Mouse (Mus musculus): ENCODE data around the gene Pola2. TPM values are rescaled to one million over a fixed set of nuclear protein-coding genes. Genes with fewer than 3 reads are reported as not detected.

Gene Pola2
- polyA plus RNA-seq, 1 experiment from 2014 or later: 77.7 TPM

DNA sequence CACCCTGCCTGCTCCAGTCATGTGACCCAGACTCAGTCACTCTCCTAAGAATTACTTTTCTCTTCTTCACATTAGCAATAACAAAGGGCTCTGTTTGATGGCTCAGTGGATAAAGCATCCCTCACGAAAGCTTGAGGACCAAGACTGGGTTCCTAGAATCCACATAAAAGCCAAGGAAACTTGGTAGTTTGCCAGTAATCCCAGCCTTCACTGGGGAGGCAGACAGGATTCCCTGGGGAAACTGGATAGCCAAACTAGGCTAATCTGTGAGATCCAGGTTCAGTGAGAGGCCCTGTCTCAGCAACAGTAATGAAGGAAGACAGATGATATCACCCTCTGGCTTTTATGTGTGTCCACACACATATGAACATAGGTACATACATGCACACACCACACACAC is 26.9 kb upstream of the Pola2 start:
- 83% methylated on average over 1 of the region's 1 CpGs for WGBS

GRCm38 (mm10) chr19:5990033-5990432 is 26.0 kb upstream of the Pola2 start:
- Histone ChIP-seq H3K27ac (ENCODE audit: low read length) (no peak overlapping the region), H3K27me3 (ENCODE audit: insufficient read depth, low read length) (no peaks in the 10 kb centered on the region)

More for the DNA sequence above, 26.9 kb upstream of the Pola2 start:
- H3K4me3 ChIP-seq (ENCODE audit: low read length): no peak overlapping the region
- H3K4me1 ChIP-seq (ENCODE audit: insufficient read depth, low read length): peaks cover 14% of the 10 kb centered on the region
- no peak overlapping the region for H3K4me2 ChIP-seq (replicated peaks; ENCODE audit: low read depth, low read length)
- H3K9ac ChIP-seq (replicated peaks; ENCODE audit: low read length): no peak overlapping the region
- no peak for ATAC-seq (ENCODE audit: low FRiP score, low TSS enrichment)
- no peaks in the 10 kb centered on the region for H3K9me3 ChIP-seq (ENCODE audit: low read length)
- H3K27ac ChIP-seq (ENCODE audit: low read length): no peak overlapping the region
- 0 out of 2 replicates have a peak, but pooled peaks cover 3% of the 10 kb centered on the region for H3K36me3 ChIP-seq (ENCODE audit: insufficient read depth, low read length)
- H3K27me3 ChIP-seq (ENCODE audit: insufficient read depth, low read length): no peaks in the 10 kb centered on the region

GRCm38 (mm10) chr19:5989585-5989984 is 25.6 kb upstream of the Pola2 start:
- WGBS: 57% methylated on average over 6 of the region's 6 CpGs
- H3K4me2 ChIP-seq (replicated peaks; ENCODE audit: low read depth, low read length): no peak overlapping the region
- no peak overlapping the region for H3K9ac ChIP-seq (replicated peaks; ENCODE audit: low read length)
- no peak for ATAC-seq (ENCODE audit: low FRiP score, low TSS enrichment)
- no peak overlapping the region for H3K4me3 ChIP-seq (ENCODE audit: low read length)
- peaks cover 15% of the 10 kb centered on the region for H3K4me1 ChIP-seq (ENCODE audit: insufficient read depth, low read length)
- no peaks in the 10 kb centered on the region for H3K9me3 ChIP-seq (ENCODE audit: low read length)
- H3K27ac ChIP-seq (ENCODE audit: low read length): 0 out of 2 replicates have a peak overlapping the region, but pooled peaks have one; percentile 18
- H3K27me3 ChIP-seq (ENCODE audit: insufficient read depth, low read length): no peaks in the 10 kb centered on the region
- 0 out of 2 replicates have a peak, but pooled peaks cover 3% of the 10 kb centered on the region for H3K36me3 ChIP-seq (ENCODE audit: insufficient read depth, low read length)

More at GRCm38 (mm10) chr19:5990033-5990432, 26.0 kb upstream of the Pola2 start:
- 85% methylated on average over 12 of the region's 12 CpGs for WGBS
- Histone ChIP-seq H3K4me1 (ENCODE audit: insufficient read depth, low read length) (peaks cover 15% of the 10 kb centered on the region), H3K9me3 (ENCODE audit: low read length) (no peaks in the 10 kb centered on the region), H3K9ac (replicated peaks; ENCODE audit: low read length) (no peak overlapping the region), H3K36me3 (ENCODE audit: insufficient read depth, low read length) (0 out of 2 replicates have a peak, but pooled peaks cover 3% of the 10 kb centered on the region), H3K4me3 (ENCODE audit: low read length) (no peak overlapping the region), H3K4me2 (replicated peaks; ENCODE audit: low read depth, low read length) (no peak overlapping the region)
- no peak for ATAC-seq (ENCODE audit: low FRiP score, low TSS enrichment)

DNA sequence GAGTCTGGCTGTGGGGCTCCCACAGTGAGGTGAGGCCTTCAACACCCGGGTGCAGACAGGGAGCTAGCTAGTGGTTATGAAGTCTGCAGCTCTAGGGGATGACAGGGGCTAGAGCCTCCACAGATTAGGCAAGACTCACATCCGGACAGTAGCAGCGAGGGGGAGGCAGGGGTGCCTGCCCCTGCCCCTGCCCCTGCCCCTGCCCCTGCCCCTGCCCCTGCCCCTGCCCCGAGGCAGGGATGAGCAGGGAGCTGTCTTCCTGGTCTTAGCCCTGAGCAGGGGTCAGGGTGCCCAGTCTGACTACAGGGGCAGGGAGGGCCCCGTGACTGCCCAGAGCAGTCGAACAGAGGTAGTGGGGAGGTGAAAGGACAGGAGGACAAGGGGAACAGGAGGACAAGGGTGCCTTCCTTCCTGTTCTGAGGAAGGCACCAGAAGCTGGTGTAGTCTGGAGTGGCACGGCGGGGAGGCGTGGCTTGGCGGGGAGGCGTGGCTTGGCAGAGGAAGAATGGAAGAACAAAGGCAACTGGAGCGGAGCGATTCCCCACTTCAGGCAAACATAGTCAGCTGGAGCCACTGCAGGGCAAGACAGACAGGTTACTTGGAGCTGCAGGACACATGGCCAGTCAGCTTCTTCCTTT is 24.9 kb upstream of the Pola2 start:
- H3K4me1 ChIP-seq (ENCODE audit: insufficient read depth, low read length): peaks cover 15% of the 10 kb centered on the region
- peak; percentile 80 for ATAC-seq (ENCODE audit: low FRiP score, low TSS enrichment)
- peak overlapping the region; percentile 7; the same call in 1 of the 2 replicates for H3K4me3 ChIP-seq (ENCODE audit: low read length)
- H3K27me3 ChIP-seq (ENCODE audit: insufficient read depth, low read length): no peaks in the 10 kb centered on the region
- 6% methylated on average over 13 of the region's 13 CpGs for WGBS
- peak overlapping the region; percentile 40 for H3K4me2 ChIP-seq (replicated peaks; ENCODE audit: low read depth, low read length)
- peak overlapping the region; percentile 58 for H3K9ac ChIP-seq (replicated peaks; ENCODE audit: low read length)
- peak overlapping the region; percentile 65 for H3K27ac ChIP-seq (ENCODE audit: low read length)
- H3K9me3 ChIP-seq (ENCODE audit: low read length): no peaks in the 10 kb centered on the region
- 0 out of 2 replicates have a peak, but pooled peaks cover 3% of the 10 kb centered on the region for H3K36me3 ChIP-seq (ENCODE audit: insufficient read depth, low read length)

- Histone ChIP-seq H3K27me3 (ENCODE audit: insufficient read depth, low read length) (no peaks in the 10 kb centered on the region), H3K4me2 (replicated peaks; ENCODE audit: low read depth, low read length) (no peak overlapping the region), H3K27ac (ENCODE audit: low read length) (peak overlapping the region; percentile 65), H3K4me3 (ENCODE audit: low read length) (no peak overlapping the region), H3K9me3 (ENCODE audit: low read length) (no peaks in the 10 kb centered on the region), H3K4me1 (ENCODE audit: insufficient read depth, low read length) (peaks cover 15% of the 10 kb centered on the region), H3K36me3 (ENCODE audit: insufficient read depth, low read length) (0 out of 2 replicates have a peak, but pooled peaks cover 3% of the 10 kb centered on the region), H3K9ac (replicated peaks; ENCODE audit: low read length) (no peak overlapping the region)
- ATAC-seq (ENCODE audit: low FRiP score, low TSS enrichment): no peak; the same call in 1 of the 2 replicates
- WGBS: 61% methylated on average over 5 of the region's 5 CpGs
These were observed 24.2 kb upstream of the Pola2 start for GRCm38 (mm10) chr19:5988027-5988814.

DNA sequence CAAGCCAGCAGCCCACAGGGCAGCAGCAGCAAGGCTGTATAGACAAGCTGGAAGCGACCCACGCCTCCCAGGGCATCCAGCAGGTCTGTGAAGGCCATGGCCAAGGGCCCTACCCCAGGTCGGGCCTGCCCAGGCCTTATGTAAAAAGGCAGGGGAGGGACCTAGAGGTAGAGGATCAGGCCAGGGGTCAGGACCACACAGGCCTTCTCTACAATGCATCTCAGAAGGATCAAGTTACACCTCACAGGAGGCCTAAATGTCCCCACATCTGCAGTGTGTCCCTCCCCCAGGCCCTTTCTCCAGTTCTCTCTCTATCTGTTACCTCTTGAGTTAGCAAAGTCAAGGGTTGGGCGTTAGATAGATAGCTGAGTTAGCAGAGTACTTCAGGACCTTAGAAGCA is 22.0 kb upstream of the Pola2 start, which contains the start of gene Slc22a20:
Gene Slc22a20 (minus strand): TSS at position 101 of the 400 bp plus-strand sequence.
- Histone ChIP-seq H3K36me3 (ENCODE audit: insufficient read depth, low read length) (no peaks in the 10 kb centered on the region), H3K9ac (replicated peaks; ENCODE audit: low read length) (no peak within 1 kb of the TSS), H3K27me3 (ENCODE audit: insufficient read depth, low read length) (no peaks in the 10 kb centered on the region), H3K27ac (ENCODE audit: low read length) (no peak within 1 kb of the TSS), H3K4me3 (ENCODE audit: low read length) (no peak within 1 kb of the TSS), H3K4me1 (ENCODE audit: insufficient read depth, low read length) (peaks cover 15% of the 10 kb centered on the region), H3K4me2 (replicated peaks; ENCODE audit: low read depth, low read length) (no peak within 1 kb of the TSS), H3K9me3 (ENCODE audit: low read length) (no peaks in the 10 kb centered on the region)
- WGBS: 32% methylated on average over 4 of the region's 4 CpGs
- ATAC-seq (ENCODE audit: low FRiP score, low TSS enrichment): no peak

- Histone ChIP-seq H3K27ac (ENCODE audit: low read length) (no peak overlapping the region), H3K4me3 (ENCODE audit: low read length) (no peak overlapping the region), H3K9ac (replicated peaks; ENCODE audit: low read length) (no peak overlapping the region), H3K4me1 (ENCODE audit: insufficient read depth, low read length) (no peaks in the 10 kb centered on the region), H3K36me3 (ENCODE audit: insufficient read depth, low read length) (no peaks in the 10 kb centered on the region), H3K4me2 (replicated peaks; ENCODE audit: low read depth, low read length) (no peak overlapping the region), H3K27me3 (ENCODE audit: insufficient read depth, low read length) (no peaks in the 10 kb centered on the region), H3K9me3 (ENCODE audit: low read length) (no peaks in the 10 kb centered on the region)
- ATAC-seq (ENCODE audit: low FRiP score, low TSS enrichment): no peak
- WGBS: 90% methylated on average over 9 of the region's 9 CpGs
These were observed 16.5 kb upstream of the Pola2 start for GRCm38 (mm10) chr19:5980477-5980876.

DNA sequence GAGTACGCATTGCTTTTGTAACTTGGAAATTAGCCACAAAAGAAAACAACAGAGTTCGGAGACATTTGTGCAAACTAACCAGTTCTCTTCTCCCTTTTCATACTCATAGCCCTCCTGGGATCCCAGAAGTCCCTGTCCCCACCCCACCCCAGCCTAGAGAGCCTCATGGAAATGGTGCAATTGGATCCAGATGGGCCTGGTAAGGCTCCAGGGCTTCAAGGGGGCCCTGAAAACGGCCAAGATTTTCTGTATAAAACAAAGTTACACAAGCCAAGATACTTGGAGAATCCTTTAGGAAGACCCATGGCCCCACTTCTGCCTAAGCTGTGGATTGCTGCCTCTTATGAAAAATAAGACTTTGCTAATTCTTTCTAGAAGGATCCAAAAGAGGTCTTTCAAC is 13.7 kb upstream of the Pola2 start:
- Histone ChIP-seq H3K27me3 (ENCODE audit: insufficient read depth, low read length) (no peaks in the 10 kb centered on the region), H3K9me3 (ENCODE audit: low read length) (no peaks in the 10 kb centered on the region), H3K36me3 (ENCODE audit: insufficient read depth, low read length) (no peaks in the 10 kb centered on the region), H3K4me1 (ENCODE audit: insufficient read depth, low read length) (no peaks in the 10 kb centered on the region), H3K9ac (replicated peaks; ENCODE audit: low read length) (no peak overlapping the region), H3K4me3 (ENCODE audit: low read length) (no peak overlapping the region), H3K27ac (ENCODE audit: low read length) (no peak overlapping the region), H3K4me2 (replicated peaks; ENCODE audit: low read depth, low read length) (no peak overlapping the region)
- WGBS: 72% methylated on average over 3 of the region's 3 CpGs
- ATAC-seq (ENCODE audit: low FRiP score, low TSS enrichment): no peak

- H3K4me2 ChIP-seq (replicated peaks; ENCODE audit: low read depth, low read length): no peak overlapping the region
- H3K4me1 ChIP-seq (ENCODE audit: insufficient read depth, low read length): no peaks in the 10 kb centered on the region
- WGBS: 80% methylated on average over 4 of the region's 4 CpGs
- no peak overlapping the region for H3K4me3 ChIP-seq (ENCODE audit: low read length)
- no peak overlapping the region for H3K9ac ChIP-seq (replicated peaks; ENCODE audit: low read length)
- H3K27ac ChIP-seq (ENCODE audit: low read length): no peak overlapping the region
- no peaks in the 10 kb centered on the region for H3K9me3 ChIP-seq (ENCODE audit: low read length)
- ATAC-seq (ENCODE audit: low FRiP score, low TSS enrichment): no peak
- H3K36me3 ChIP-seq (ENCODE audit: insufficient read depth, low read length): no peaks in the 10 kb centered on the region
- H3K27me3 ChIP-seq (ENCODE audit: insufficient read depth, low read length): no peaks in the 10 kb centered on the region
These were observed 11.7 kb upstream of the Pola2 start for GRCm38 (mm10) chr19:5975676-5976075.

- Histone ChIP-seq H3K4me3 (ENCODE audit: low read length) (no peak overlapping the region), H3K9ac (replicated peaks; ENCODE audit: low read length) (no peak overlapping the region), H3K27me3 (ENCODE audit: insufficient read depth, low read length) (no peaks in the 10 kb centered on the region), H3K4me2 (replicated peaks; ENCODE audit: low read depth, low read length) (no peak overlapping the region), H3K27ac (ENCODE audit: low read length) (no peak overlapping the region), H3K9me3 (ENCODE audit: low read length) (no peaks in the 10 kb centered on the region), H3K36me3 (ENCODE audit: insufficient read depth, low read length) (no peaks in the 10 kb centered on the region), H3K4me1 (ENCODE audit: insufficient read depth, low read length) (no peaks in the 10 kb centered on the region)
- ATAC-seq (ENCODE audit: low FRiP score, low TSS enrichment): no peak
- WGBS: 72% methylated on average over 4 of the region's 4 CpGs
These were observed 11.1 kb upstream of the Pola2 start for GRCm38 (mm10) chr19:5975112-5975511.

Measured in kidney, embryonic 16.5 days (tissue).